Mouse (Mus musculus) kidney, embryonic 15.5 days (tissue): Measurements from ENCODE around the gene Rph3a. TPM values are rescaled to one million over a fixed set of nuclear protein-coding genes. Genes with fewer than 3 reads are reported as not detected.
"Not testable (repeated sequence)": the region's sequence is repeated elsewhere in the genome, so short reads cannot be mapped to it uniquely, and the experiment has no call there.

Source experiments
- ATAC-seq: fragments of 200-750 bp; cut with Nextera tagmentation; replicated peaks from 2 replicates; pipeline ENCODE4 v1.8.0; 2017; ENCODE audit warnings: moderate TSS enrichment; ENCODE audit not compliant: low FRiP score
- H3K27ac ChIP-seq: fragments of 300-500 bp; sonication (generic); 2 replicates; pipeline ENCODE4 v1.5.1; 2015; ENCODE audit warnings: mild to moderate bottlenecking, inconsistent platforms
- H3K27me3 ChIP-seq: fragments of 300-500 bp; sonication (generic); 2 replicates; pipeline ENCODE4 v1.6.1; 2015; ENCODE audit warnings: inconsistent platforms
- H3K36me3 ChIP-seq: fragments of 300-500 bp; sonication (generic); 2 replicates; pipeline ENCODE4 v1.6.1; 2015; ENCODE audit warnings: inconsistent platforms
- H3K4me1 ChIP-seq: fragments of 300-500 bp; sonication (generic); 2 replicates; pipeline ENCODE4 v1.6.1; 2015; ENCODE audit warnings: inconsistent platforms
- H3K4me2 ChIP-seq: fragments of 300-500 bp; sonication (generic); 2 replicates; pipeline ENCODE4 v1.6.1; 2015; ENCODE audit warnings: moderate library complexity, mild to moderate bottlenecking, inconsistent platforms
- H3K4me3 ChIP-seq: fragments of 300-500 bp; sonication (generic); replicated peaks from 2 replicates; pipeline ENCODE4 v1.5.1; 2015; ENCODE audit warnings: mild to moderate bottlenecking, inconsistent platforms
- H3K9ac ChIP-seq: fragments of 300-500 bp; sonication (generic); 2 replicates; pipeline ENCODE4 v1.6.1; 2015; ENCODE audit warnings: mild to moderate bottlenecking, inconsistent platforms
- H3K9me3 ChIP-seq: fragments of 300-500 bp; sonication (generic); replicated peaks from 2 replicates; pipeline ENCODE4 v1.6.1; 2016; ENCODE audit warnings: inconsistent platforms
- WGBS: fragments of 180-500 bp; shearing (Covaris S2); methylation state at CpG from one replicate; pipeline ENCODE4 v1.1.7; 2015; ENCODE audit warnings: mixed read lengths; 5-methylcytosine and 5-hydroxymethylcytosine counted together
- polyA plus RNA-seq: library from polyadenylated mRNA; unstranded; fragments of >200 nt; fragmentation: Nextera tagmentation; extraction: Ambion mirVana; gene quantifications from 2 replicates; pipeline ENCODE4 v1.2.1, GENCODE M21; 2015

Gene Rph3a
- polyA plus RNA-seq, 1 experiment from 2014 or later: 0.18 TPM

DNA sequence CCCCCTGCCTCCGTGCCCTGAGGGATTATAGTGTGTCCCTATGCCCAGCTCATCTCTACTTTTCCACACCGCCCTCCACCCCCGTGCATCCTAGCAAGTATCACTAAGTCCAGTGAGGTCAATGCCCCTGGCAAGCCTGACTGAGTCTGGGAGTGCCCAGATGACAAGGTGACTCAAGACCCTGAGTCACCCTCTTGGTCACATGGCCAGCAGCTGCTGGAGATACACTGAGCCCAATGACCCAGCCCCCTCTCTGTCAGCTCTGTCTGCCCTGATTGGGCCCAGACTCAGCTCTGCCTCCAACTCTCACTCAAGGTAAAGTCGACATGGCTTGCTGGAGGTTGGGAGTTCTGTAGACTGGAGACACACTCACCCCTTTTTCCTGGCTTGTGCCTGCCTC, 72.1 kb downstream of the Rph3a start:
- Histone ChIP-seq H3K4me2 (no peak overlapping the region), H3K27me3 (no peaks in the 10 kb centered on the region), H3K27ac (no peak overlapping the region), H3K9me3 (no peaks in the 10 kb centered on the region), H3K9ac (no peak overlapping the region), H3K4me1 (no peaks in the 10 kb centered on the region), H3K36me3 (no peaks in the 10 kb centered on the region), H3K4me3 (no peak overlapping the region)
- no peak for ATAC-seq
- 66% methylated on average over 4 of the region's 4 CpGs for WGBS

DNA sequence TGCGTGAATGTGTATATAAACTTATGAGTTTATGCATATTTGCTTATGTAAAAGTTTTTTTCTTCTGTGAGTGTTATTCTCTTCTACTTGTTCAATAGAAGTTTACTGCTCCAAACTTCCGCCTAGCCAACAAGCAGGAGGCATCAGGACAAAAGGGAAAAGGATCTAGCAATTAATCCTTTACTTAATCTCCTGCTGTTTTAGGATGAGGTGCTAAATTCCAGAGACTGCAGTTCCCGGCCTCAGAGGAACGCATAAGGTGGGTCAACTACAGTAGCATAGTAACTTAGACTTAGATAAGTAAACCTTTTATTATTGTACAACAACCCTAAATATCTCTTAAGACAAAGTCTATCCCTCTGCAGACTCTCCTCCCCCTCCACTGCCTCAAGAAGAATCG, 75.9 kb downstream of the Rph3a start:
- 17% methylated on average over 5 of the region's 5 CpGs for WGBS
- Histone ChIP-seq H3K9me3 (no peaks in the 10 kb centered on the region), H3K27ac (no peak overlapping the region), H3K36me3 (no peaks in the 10 kb centered on the region), H3K4me3 (no peak overlapping the region), H3K4me2 (no peak overlapping the region), H3K4me1 (no peaks in the 10 kb centered on the region), H3K27me3 (no peaks in the 10 kb centered on the region), H3K9ac (no peak overlapping the region)
- ATAC-seq: no peak

DNA sequence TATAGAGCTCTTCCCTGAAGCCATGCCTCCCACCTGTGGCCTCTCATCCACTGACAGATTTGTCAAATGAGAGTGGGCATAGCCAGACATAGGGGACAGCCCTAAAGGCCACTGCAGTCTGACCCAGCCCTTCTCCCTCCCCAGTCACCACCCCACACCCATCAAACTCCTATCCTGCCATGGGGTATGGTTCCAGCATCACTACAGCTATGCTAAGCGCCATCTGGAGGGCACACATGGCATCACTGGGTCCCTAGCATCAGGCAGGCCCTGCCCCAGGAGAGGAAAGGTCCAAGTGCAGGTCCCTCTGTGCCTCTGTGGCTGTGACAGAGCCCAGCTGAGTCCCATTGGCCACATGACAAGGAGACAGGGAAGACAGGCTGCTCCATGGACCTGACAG, 82.9 kb downstream of the Rph3a start:
- Histone ChIP-seq H3K9ac (no peak overlapping the region), H3K27me3 (no peaks in the 10 kb centered on the region), H3K4me3 (no peak overlapping the region), H3K27ac (no peak overlapping the region), H3K4me1 (no peaks in the 10 kb centered on the region), H3K9me3 (no peaks in the 10 kb centered on the region), H3K4me2 (no peak overlapping the region), H3K36me3 (no peaks in the 10 kb centered on the region)
- ATAC-seq: no peak
- 8% methylated on average over 1 of the region's 1 CpGs for WGBS

DNA sequence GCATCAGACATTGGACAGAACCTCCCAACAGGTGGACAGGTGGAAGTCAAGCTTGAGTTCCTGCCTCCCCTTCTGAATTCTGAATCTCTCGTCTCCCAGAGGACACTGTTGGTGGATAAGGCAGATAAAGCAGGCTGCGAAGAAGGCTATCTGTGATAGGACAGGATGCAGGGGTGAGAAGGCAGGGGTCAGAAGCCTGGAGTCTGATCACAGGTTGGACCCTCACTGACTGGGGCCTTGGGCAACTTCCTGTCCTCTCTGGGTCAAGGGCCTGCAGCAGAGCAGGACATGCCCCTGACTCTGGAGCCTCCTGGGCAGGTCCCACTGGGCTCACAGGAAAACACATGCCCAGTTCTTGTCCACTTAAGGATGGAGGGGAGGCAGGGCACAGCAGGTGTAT, 83.6 kb downstream of the Rph3a start:
- not testable (repeated sequence) for H3K4me3 ChIP-seq, H3K9ac ChIP-seq, H3K4me2 ChIP-seq, H3K9me3 ChIP-seq, H3K36me3 ChIP-seq, H3K27me3 ChIP-seq, H3K27ac ChIP-seq, H3K4me1 ChIP-seq, ATAC-seq
- 63% methylated on average over 2 of the region's 2 CpGs for WGBS

DNA sequence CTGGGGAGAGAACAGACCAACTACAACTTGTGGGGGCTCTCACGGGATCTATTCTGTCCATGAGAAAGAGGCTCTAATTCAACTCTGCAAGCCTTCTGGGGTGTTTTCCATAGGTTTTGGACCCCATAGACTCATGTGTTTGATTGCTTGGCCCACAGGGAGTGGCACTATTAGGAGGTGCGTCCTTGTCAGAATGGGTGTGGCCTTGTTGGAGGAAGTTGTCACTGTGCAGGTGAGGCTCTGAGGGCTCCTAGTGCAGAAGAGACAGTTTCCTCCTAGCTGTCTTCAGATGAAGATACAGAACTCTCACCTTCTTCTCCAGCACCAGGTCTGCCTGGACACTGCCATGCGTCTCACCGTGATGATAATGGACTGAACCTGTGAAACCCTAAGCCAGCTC, 85.4 kb downstream of the Rph3a start:
- not testable (repeated sequence) for H3K4me2 ChIP-seq, H3K4me1 ChIP-seq, ATAC-seq, H3K36me3 ChIP-seq, H3K9me3 ChIP-seq, H3K27me3 ChIP-seq, H3K27ac ChIP-seq, H3K4me3 ChIP-seq, H3K9ac ChIP-seq
- WGBS: 79% methylated on average over 4 of the region's 4 CpGs

DNA sequence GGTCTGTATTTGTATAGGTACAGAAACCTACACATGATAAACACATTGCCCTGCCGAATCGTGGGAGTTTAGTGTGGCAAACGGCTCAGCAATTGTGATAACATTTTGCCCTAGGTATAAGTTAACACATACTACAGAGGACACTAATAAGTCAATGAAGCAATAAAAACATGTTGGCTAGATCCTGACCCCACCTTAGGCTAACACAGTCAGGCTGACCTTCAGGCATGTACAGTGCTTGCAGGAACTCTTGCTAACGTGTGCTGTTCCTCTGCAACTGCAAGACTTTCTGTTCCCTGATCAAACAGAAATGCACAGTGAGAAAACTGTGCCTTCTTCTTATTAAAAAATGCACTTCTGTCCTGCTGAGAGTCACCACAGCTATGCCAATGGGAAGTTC, 85.9 kb downstream of the Rph3a start:
- H3K27me3 ChIP-seq: no peaks in the 10 kb centered on the region
- no peaks in the 10 kb centered on the region for H3K4me1 ChIP-seq
- WGBS: 57% methylated on average over 4 of the region's 4 CpGs
- H3K4me2 ChIP-seq: no peak overlapping the region
- no peak overlapping the region for H3K9ac ChIP-seq
- no peaks in the 10 kb centered on the region for H3K9me3 ChIP-seq
- no peak overlapping the region for H3K4me3 ChIP-seq
- H3K36me3 ChIP-seq: no peaks in the 10 kb centered on the region
- ATAC-seq: no peak
- H3K27ac ChIP-seq: no peak overlapping the region

DNA sequence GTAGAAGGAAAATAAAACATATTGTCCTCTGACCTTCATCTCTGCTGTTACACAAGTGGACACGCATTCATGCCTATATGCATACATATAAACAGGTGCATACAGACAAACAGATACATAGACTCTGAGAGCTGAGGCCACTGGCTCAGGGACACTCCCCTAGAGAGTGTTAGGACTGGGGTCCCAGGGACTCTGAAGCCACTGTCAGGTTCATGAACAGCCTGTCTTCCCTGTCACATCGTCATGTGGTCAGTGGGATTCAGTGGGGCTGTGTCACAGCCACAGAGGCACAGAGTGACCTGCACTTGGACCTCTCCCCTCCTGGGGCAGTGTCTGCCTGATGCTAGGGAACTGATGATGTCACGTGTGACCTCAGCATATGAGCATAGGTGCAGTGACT, 89.6 kb downstream of the Rph3a start:
- ATAC-seq: no peak
- WGBS: 77% methylated on average over 3 of the region's 3 CpGs
- Histone ChIP-seq H3K36me3 (no peaks in the 10 kb centered on the region), H3K4me1 (no peaks in the 10 kb centered on the region), H3K9ac (no peak overlapping the region), H3K9me3 (no peaks in the 10 kb centered on the region), H3K27ac (no peak overlapping the region), H3K4me3 (no peak overlapping the region), H3K27me3 (no peaks in the 10 kb centered on the region), H3K4me2 (no peak overlapping the region)

DNA sequence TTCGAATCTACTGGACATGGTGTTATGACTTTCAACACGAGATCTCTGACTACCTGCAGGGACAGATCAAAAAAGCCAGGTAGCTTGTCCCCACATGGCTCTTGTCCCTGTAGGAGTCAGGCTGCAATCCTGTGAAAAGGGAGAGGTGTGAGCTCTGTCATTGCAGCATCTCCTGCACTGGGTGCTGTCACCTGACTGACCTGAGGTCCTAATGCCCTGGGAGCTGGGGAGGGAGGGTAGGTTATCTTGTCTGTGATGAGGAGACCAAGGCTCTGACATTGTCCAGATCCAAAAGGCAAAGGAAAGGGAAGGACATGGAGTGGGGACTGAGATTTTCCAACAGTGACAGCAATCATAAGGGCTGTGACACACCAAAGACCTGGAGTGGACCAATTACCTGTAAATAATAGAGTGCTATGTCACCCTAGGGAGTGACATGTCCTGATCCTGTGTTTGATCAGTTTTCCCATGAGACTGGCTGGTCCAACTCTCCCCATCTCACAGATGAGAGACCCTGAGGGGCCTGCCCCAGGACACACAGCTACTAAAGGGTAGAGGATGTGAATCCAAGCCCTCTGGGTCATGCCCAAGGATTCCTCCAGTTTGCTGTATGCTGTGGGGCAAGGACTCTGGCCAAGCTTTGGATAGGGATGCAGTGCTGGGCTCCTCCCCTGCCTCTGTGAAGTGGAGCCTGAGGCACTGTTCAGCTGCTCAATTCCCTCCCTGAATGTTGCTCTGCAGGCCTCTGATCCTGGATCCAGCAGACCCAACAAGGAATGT, 90.5 kb downstream of the Rph3a start:
- not testable (repeated sequence) for ATAC-seq, H3K4me2 ChIP-seq, H3K9ac ChIP-seq, H3K4me3 ChIP-seq, H3K4me1 ChIP-seq, H3K27ac ChIP-seq, H3K9me3 ChIP-seq, H3K27me3 ChIP-seq, H3K36me3 ChIP-seq
- WGBS: 66% methylated on average over 2 of the region's 2 CpGs

DNA sequence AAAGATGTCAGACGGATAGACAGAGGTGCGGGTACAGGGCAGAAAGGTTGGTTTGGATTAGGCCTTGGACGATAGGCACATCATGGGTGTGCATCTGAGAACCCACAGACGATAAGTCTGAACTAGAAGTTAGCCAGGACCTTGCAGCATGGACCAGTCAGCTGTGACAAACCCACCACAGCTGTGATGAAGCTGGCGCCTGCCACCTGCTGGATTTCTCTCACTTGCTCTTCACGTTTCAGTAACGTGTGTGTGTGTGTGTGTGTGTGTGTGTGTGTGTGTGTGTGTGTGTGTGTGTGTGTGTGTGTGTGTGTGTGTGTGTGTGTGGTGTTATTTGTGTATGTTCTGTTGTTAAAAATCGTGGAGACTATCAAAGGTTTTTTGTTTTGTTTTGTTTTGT, 95.7 kb downstream of the Rph3a start, which contains the start of gene Oas1d:
Gene Oas1d (plus strand): TSS at position 333 of the 400 bp plus-strand sequence.
- not testable (repeated sequence) for ATAC-seq, H3K4me3 ChIP-seq, H3K27ac ChIP-seq, H3K9me3 ChIP-seq, H3K4me1 ChIP-seq, H3K36me3 ChIP-seq, H3K4me2 ChIP-seq, H3K27me3 ChIP-seq, H3K9ac ChIP-seq
- WGBS: 37% methylated on average over 8 of the region's 8 CpGs

DNA sequence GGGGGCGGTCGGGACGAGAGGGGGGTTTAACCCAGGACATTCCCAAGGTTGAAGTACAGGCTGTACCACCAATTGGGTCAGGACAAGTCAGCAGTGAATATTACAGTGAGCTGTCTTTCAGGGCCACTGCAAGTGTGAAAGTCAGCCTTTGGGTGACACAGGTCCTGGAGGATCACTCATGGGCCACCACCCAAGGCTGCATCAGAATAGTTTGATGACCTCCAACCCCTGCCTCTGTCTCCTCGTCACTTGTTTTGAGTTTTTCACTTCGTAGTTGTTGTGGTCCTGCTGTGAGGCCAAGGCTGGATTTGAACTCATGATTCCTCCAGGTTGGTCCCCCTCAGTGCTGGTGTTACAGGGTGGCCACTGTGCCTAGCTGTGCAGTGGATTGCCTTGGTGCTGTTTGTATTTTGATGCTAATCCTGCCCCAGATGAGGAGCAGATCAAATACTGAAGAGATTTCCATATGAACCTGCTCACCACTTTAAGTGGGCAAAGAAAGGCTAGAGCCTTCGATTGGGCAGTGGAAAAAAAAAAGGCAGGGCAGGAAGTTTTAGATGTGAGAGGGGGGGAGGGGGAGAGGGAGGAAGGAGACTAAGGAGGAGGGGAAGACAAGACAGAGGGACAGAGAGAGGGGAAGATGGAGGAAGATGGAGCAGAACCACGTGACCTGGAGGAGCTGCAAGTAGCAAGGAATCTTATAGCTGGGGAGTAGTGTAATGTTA, 101.5 kb downstream of the Rph3a start:
- Histone ChIP-seq H3K4me1 (no peaks in the 10 kb centered on the region), H3K9me3 (no peaks in the 10 kb centered on the region), H3K36me3 (no peaks in the 10 kb centered on the region), H3K9ac (no peak overlapping the region), H3K27me3 (no peaks in the 10 kb centered on the region), H3K27ac (no peak overlapping the region), H3K4me3 (no peak overlapping the region), H3K4me2 (no peak overlapping the region)
- 52% methylated on average over 7 of the region's 7 CpGs for WGBS
- ATAC-seq: no peak

DNA sequence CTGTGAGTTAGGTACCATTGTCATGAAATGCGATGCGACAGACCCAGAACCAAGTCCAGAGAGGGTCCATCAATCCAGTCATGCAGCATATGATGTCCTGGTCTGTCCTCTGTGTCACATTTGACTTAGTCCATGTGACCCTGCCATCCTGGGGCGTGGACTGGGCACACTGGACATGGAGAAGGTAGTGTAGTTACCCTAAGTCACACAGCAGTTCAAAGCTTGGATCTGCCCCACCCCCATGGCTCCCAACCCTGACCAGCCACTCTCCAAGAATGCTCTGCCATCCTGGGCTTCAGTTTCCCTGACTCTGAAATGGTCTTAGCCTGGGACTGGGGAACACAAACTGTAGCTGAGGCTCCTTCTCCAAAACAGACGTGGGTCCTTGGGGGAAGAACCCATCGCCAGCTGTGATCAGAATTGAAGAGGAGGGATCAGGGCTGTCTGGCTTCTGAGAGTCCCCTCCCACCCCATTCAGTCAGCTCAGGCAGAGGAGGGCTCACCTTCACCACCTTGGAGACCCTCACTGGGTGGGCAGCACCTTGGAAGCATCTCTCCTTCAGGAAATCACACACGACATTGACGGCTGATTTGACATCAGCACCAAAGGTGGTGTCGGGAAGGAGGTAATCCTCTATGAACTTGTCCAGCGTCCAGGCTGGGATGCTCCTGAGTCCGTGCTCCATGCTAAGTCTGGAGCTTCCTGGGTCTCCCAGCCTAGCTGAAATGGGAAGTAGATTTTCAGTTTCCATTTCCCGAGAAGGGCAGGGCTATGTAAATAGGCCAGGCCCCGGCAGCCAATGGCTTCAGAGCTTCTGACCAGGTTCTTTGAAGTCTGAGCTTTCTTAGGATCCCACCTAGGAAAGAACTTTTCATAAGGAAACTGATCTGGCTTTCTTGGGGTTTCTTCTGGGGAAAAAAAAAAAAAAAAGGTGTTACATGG, 102.8 kb downstream of the Rph3a start, which contains the start of gene Oas1a:
Gene Oas1a (minus strand): TSS at position 731 of the 943 bp plus-strand sequence.
- ATAC-seq, H3K9ac ChIP-seq, H3K9me3 ChIP-seq, H3K4me3 ChIP-seq, H3K36me3 ChIP-seq, H3K4me1 ChIP-seq, H3K27ac ChIP-seq, H3K27me3 ChIP-seq: not testable (repeated sequence)
- H3K4me2 ChIP-seq: peak within 1 kb of the TSS; percentile 30
- 34% methylated on average over 10 of the region's 12 CpGs for WGBS

DNA sequence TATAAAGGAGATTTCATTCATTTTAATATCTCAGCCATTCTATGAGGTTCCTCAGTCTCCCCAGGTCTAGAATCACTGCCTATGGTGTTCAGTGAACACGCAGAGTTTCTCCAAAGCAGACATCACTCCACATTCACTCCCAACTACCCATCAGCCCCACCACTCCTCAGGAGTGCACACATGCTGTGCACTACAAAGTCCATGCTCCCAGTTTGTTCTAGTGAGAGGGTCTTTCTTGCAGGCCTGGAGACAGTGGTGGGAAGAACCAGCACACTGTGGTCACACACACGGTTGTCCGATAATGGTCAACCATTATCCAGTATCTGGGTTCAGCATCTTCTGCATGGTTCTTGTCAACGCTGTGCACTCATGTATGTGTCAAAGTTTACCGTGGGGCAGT, 107.8 kb downstream of the Rph3a start:
- Histone ChIP-seq H3K4me3 (no peak overlapping the region), H3K27ac (no peak overlapping the region)
- WGBS: 86% methylated on average over 5 of the region's 5 CpGs

More for the DNA sequence above, 107.8 kb downstream of the Rph3a start:
- Histone ChIP-seq H3K9ac (no peak overlapping the region), H3K9me3 (no peaks in the 10 kb centered on the region), H3K4me2 (no peak overlapping the region), H3K36me3 (no peaks in the 10 kb centered on the region), H3K4me1 (no peaks in the 10 kb centered on the region), H3K27me3 (no peaks in the 10 kb centered on the region)
- no peak for ATAC-seq
